Mouse (Mus musculus) embryonic fibroblast, embryonic 13.5 days (primary cell): Measurements from ENCODE around the gene Cfap58.

Experiments used
- CTCF ChIP-seq: IDR thresholded peaks from 2 replicates; pipeline ENCODE4 v1.5.1; 2011; ENCODE audit warnings: mild to moderate bottlenecking, control low read depth, low read length, moderate library complexity, borderline replicate concordance; ENCODE audit not compliant: insufficient read depth
- POLR2A ChIP-seq: IDR thresholded peaks from 2 replicates; pipeline ENCODE4 v1.6.1; 2011; ENCODE audit warnings: low read depth, mild to moderate bottlenecking, control low read depth, low read length, moderate library complexity

- no peak for TF ChIP-seq CTCF
- TF ChIP-seq POLR2A, result no peak
These were observed 31.9 kb upstream of the Cfap58 start for GRCm38 (mm10) chr19:47905603-47906002.
